Comparison of ENCODE assay signal across 29 mouse cellular contexts in genomic region chr2:137169176-137169575, GRCm38 (mm10). TPM values are rescaled to one million over a fixed set of nuclear protein-coding genes. Genes with fewer than 3 reads are reported as not detected.
DNase-seq lines count a peak whose midpoint lies in the region; ATAC-seq and TF ChIP-seq lines count a peak whose summit lies in the region.
"Had no signal": no experiment of that assay in that cellular context is flagged by ENCODE, and none has a peak within 500 bp of the region (broad histone marks: within the 10 kb centered on the region; RNA-seq: fewer than 3 reads in every experiment).

No protein-coding gene starts in this region.

- WGBS in limb, embryonic 13.5 days = 59% methylated on average over 1 of the region's 1 CpGs
- 63% methylated on average over 1 of the region's 1 CpGs for WGBS in limb, embryonic 10.5 days
- WGBS in midbrain, embryonic 12.5 days = 89% methylated on average over 1 of the region's 1 CpGs
- 87% methylated on average over 1 of the region's 1 CpGs for whole genome bisulfite sequencing in midbrain, embryonic 14.5 days
- 45% methylated on average over 1 of the region's 1 CpGs for WGBS in intestine, postnatal 0 days

- H3K27me3 ChIP-seq in limb, embryonic 13.5 days = 0 out of 2 replicates have a peak, but pooled peaks cover 2% of the 10 kb centered on the region
- H3K27me3 ChIP-seq in limb, embryonic 10.5 days (ENCODE audit: low read depth, poor library complexity, severe bottlenecking) = peaks cover 3% of the 10 kb centered on the region; the same call in 1 of the 2 replicates
- H3K27me3 ChIP-seq in midbrain, embryonic 12.5 days = peaks cover 3% of the 10 kb centered on the region
- no peaks in the 10 kb centered on the region for H3K27me3 ChIP-seq in midbrain, embryonic 14.5 days (ENCODE audit: control insufficient read depth, insufficient read depth, low read length)
- H3K27me3 ChIP-seq in intestine, postnatal 0 days (replicated peaks; ENCODE audit: control insufficient read depth, insufficient read depth, low read length) = no peaks in the 10 kb centered on the region
- H3K27me3 ChIP-seq: CH12.LX; embryonic facial prominence, embryonic 13.5 days; embryonic facial prominence, embryonic 15.5 days; forebrain, embryonic 12.5 days; Patski had no signal

- H3K4me2 ChIP-seq in limb, embryonic 13.5 days (replicated peaks) = no peak overlapping the region
- H3K4me2 ChIP-seq in midbrain, embryonic 12.5 days (replicated peaks) = no peak overlapping the region
- H3K4me2 ChIP-seq in midbrain, embryonic 14.5 days (ENCODE audit: low read length) = no peak overlapping the region
- no peak overlapping the region for H3K4me2 ChIP-seq in intestine, postnatal 0 days (replicated peaks; ENCODE audit: low read depth)
- H3K4me2 ChIP-seq: embryonic facial prominence, embryonic 13.5 days; embryonic facial prominence, embryonic 15.5 days; forebrain, embryonic 12.5 days had no signal

- DNase-seq in limb, embryonic 10.5 days (ENCODE audit: low spot score) = no peak
- DNase-seq in midbrain, embryonic 14.5 days = no peak
- DNase-seq in lung, postnatal 36 days = no peak
- DNase-seq in adrenal gland, postnatal 36 days = no peak
- DNase-seq: adrenal gland, adult 8-10 months; adrenal gland, postnatal 14 days; B cell, adult 2 months; cerebellum, adult 11 months; cerebellum, adult 18-20 months; cerebellum, adult 8-10 months; cerebellum, adult 9-11 months; cerebellum, postnatal 14 days; cerebellum, postnatal 36 days; embryo, embryonic 11 days had no signal

- no peaks in the 10 kb centered on the region for H3K9me3 ChIP-seq in limb, embryonic 13.5 days
- no peaks in the 10 kb centered on the region for H3K9me3 ChIP-seq in limb, embryonic 10.5 days (replicated peaks)
- no peaks in the 10 kb centered on the region for H3K9me3 ChIP-seq in midbrain, embryonic 12.5 days
- no peaks in the 10 kb centered on the region for H3K9me3 ChIP-seq in midbrain, embryonic 14.5 days (ENCODE audit: control insufficient read depth, low read length)
- no peaks in the 10 kb centered on the region for H3K9me3 ChIP-seq in intestine, postnatal 0 days (ENCODE audit: control insufficient read depth)
- H3K9me3 ChIP-seq: embryonic facial prominence, embryonic 13.5 days; embryonic facial prominence, embryonic 15.5 days; forebrain, embryonic 10.5 days; forebrain, embryonic 12.5 days had no signal

- H3K4me1 ChIP-seq in limb, embryonic 13.5 days = peaks cover 39% of the 10 kb centered on the region
- peaks cover 37% of the 10 kb centered on the region for H3K4me1 ChIP-seq in limb, embryonic 10.5 days
- H3K4me1 ChIP-seq in midbrain, embryonic 12.5 days = no peaks in the 10 kb centered on the region
- H3K4me1 ChIP-seq in midbrain, embryonic 14.5 days (ENCODE audit: control insufficient read depth, insufficient read depth, low read length) = no peaks in the 10 kb centered on the region
- H3K4me1 ChIP-seq in intestine, postnatal 0 days (replicated peaks; ENCODE audit: control insufficient read depth, insufficient read depth, low read length) = no peaks in the 10 kb centered on the region
- H3K4me1 ChIP-seq: embryonic facial prominence, embryonic 15.5 days; forebrain, embryonic 10.5 days; forebrain, embryonic 12.5 days had no signal

- H3K9ac ChIP-seq in limb, embryonic 13.5 days = no peak overlapping the region
- no peak overlapping the region for H3K9ac ChIP-seq in midbrain, embryonic 12.5 days (replicated peaks)
- no peak overlapping the region for H3K9ac ChIP-seq in midbrain, embryonic 14.5 days (replicated peaks; ENCODE audit: low read length)
- H3K9ac ChIP-seq in intestine, postnatal 0 days (ENCODE audit: low read depth, low read length) = no peak overlapping the region
- H3K9ac ChIP-seq: embryonic facial prominence, embryonic 13.5 days; embryonic facial prominence, embryonic 15.5 days; forebrain, embryonic 12.5 days had no signal

- no peak for TF ChIP-seq CTCF in intestine, postnatal 0 days (IDR thresholded peaks at IDR 0.05; ENCODE audit: low read depth)

- no peak overlapping the region for H3K27ac ChIP-seq in limb, embryonic 13.5 days
- H3K27ac ChIP-seq in limb, embryonic 10.5 days = no peak overlapping the region
- no peak overlapping the region for H3K27ac ChIP-seq in midbrain, embryonic 12.5 days (replicated peaks)
- no peak overlapping the region for H3K27ac ChIP-seq in midbrain, embryonic 14.5 days (replicated peaks; ENCODE audit: low read depth, low read length)
- no peak overlapping the region for H3K27ac ChIP-seq in intestine, postnatal 0 days (ENCODE audit: low read depth, low read length)
- H3K27ac ChIP-seq: embryonic facial prominence, embryonic 13.5 days; embryonic facial prominence, embryonic 15.5 days; forebrain, embryonic 10.5 days; forebrain, embryonic 12.5 days had no signal

- ATAC-seq in limb, embryonic 13.5 days (ENCODE audit: low FRiP score, low read depth) = peak; percentile 13; the same call in 1 of the 2 replicates
- ATAC-seq in midbrain, embryonic 12.5 days (ENCODE audit: low FRiP score, low read depth) = 0 out of 2 replicates have a peak, but pooled peaks have one; percentile 34
- no peak for ATAC-seq in midbrain, embryonic 14.5 days (ENCODE audit: low FRiP score, low TSS enrichment)
- ATAC-seq in intestine, postnatal 0 days = peak; percentile 80
- ATAC-seq: activated CD4-positive, CD25-positive, alpha-beta regulatory T cell, adult 4 months; CD4-positive, CD25-positive, alpha-beta regulatory T cell, adult 4 months; forebrain, embryonic 14.5 days; Patski had no signal

- H3K4me3 ChIP-seq in limb, embryonic 13.5 days = no peak overlapping the region
- H3K4me3 ChIP-seq in limb, embryonic 10.5 days = no peak overlapping the region
- H3K4me3 ChIP-seq in midbrain, embryonic 12.5 days = no peak overlapping the region
- H3K4me3 ChIP-seq in midbrain, embryonic 14.5 days (replicated peaks; ENCODE audit: low read depth, low read length) = no peak overlapping the region
- no peak overlapping the region for H3K4me3 ChIP-seq in intestine, postnatal 0 days (ENCODE audit: low read depth, low read length)
- H3K4me3 ChIP-seq: embryonic facial prominence, embryonic 13.5 days; embryonic facial prominence, embryonic 15.5 days; erythroblast, embryonic 14.5 days; forebrain, embryonic 10.5 days; forebrain, embryonic 12.5 days had no signal

- no peaks in the 10 kb centered on the region for H3K36me3 ChIP-seq in limb, embryonic 13.5 days
- H3K36me3 ChIP-seq in limb, embryonic 10.5 days = no peaks in the 10 kb centered on the region
- H3K36me3 ChIP-seq in midbrain, embryonic 12.5 days = no peaks in the 10 kb centered on the region
- no peaks in the 10 kb centered on the region for H3K36me3 ChIP-seq in midbrain, embryonic 14.5 days (ENCODE audit: control insufficient read depth, insufficient read depth, low read length)
- no peaks in the 10 kb centered on the region for H3K36me3 ChIP-seq in intestine, postnatal 0 days (ENCODE audit: control insufficient read depth, insufficient read depth)
- H3K36me3 ChIP-seq: embryonic facial prominence, embryonic 13.5 days; embryonic facial prominence, embryonic 15.5 days; forebrain, embryonic 10.5 days; forebrain, embryonic 12.5 days; G1E had no signal

RNA-seq across cellular contexts. Expression of gene Jag1, which starts 52.7 kb away (rescaled TPM):
- 18.8 and 19.2 TPM in 2 replicates for polyA plus RNA-seq in limb, embryonic 13.5 days (2015; fragmentation: Nextera tagmentation; extraction: Ambion mirVana)
- polyA plus RNA-seq in limb, embryonic 10.5 days (2016; fragmentation: Nextera tagmentation; extraction: Ambion mirVana) = 7.6 and 14.7 TPM in 2 replicates
- 51.2 and 53.0 TPM in 2 replicates for polyA plus RNA-seq in midbrain, embryonic 12.5 days (2016; fragmentation: Nextera tagmentation; extraction: Ambion mirVana)
- polyA plus RNA-seq in midbrain, embryonic 14.5 days (2014; fragmentation: Nextera tagmentation; extraction: Ambion mirVana) = 9.5 and 18.4 TPM in 2 replicates
- polyA plus RNA-seq in intestine, postnatal 0 days (2015; fragmentation: Nextera tagmentation; extraction: Ambion mirVana) = 6.0 and 6.9 TPM in 2 replicates
- 10 to 100 TPM; 13.5 to 13.6 TPM for total RNA-seq in adrenal gland, postnatal 36 days (2021)
- total RNA-seq: CH12.LX; common myeloid progenitor, adult 5-6 weeks; G1E had no signal
- polyA plus RNA-seq: erythroblast, embryonic 14.5 days; G1E had no signal
